Mouse (Mus musculus): Measurements from ENCODE around the gene Tiam1.

DNA sequence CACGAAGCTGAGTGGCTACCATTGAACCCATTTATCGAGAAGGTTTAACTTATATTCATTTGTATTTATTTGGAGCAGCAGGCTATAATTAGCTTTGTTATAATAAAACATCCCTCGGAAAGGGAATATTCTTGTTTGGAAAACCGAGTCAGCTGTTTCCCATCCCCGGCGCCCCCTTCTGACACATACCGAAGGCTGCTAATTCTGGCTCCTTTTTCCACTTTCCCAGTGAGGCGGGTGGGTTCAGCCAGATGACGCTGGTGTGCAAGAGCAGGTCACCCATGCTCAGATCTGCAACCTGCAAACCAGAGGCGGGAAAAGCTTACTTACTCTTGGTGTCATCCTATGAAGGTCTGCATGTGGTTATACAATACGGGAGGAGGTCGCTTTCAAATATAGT, 343.8 kb downstream of the Tiam1 start:
- TF ChIP-seq POLR2A (IDR thresholded peaks at IDR 0.05; ENCODE audit: extremely low read depth, insufficient read depth, low read length): no peak
- TF ChIP-seq CTCF (IDR thresholded peaks at IDR 0.05; ENCODE audit: low read depth, low read length): no peak
